Mouse (Mus musculus): Measurements from ENCODE around the gene Hmcn1.

DNA sequence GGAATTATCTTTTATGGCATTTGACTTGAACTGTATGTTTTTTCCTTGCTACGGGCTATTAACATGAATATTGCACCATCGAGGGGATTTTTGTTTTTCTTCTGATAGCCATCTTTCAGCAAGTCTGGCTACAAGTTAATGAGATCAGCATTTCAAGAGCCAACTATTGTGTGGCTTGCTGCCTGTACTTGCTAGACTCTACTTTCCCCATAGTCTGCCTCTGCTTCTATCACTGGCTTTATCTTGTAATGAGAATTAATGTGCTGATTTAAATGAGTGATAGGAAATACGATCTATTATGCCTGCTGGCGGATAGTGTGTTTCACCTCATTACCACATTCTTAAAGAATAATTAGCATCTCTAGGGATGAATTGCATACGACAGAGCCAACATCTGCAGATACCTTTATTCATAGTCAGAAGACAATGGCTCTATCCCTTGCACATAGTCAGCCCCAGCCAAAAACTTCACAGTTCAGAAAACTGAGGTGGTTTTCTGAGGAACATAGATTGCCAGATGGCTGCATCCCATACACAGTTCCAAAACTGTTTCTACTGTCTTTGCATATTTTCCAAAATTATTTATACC is 33.7 kb downstream of the Hmcn1 start:
- TF ChIP-seq CTCF (IDR thresholded peaks at IDR 0.05; ENCODE audit: insufficient read depth, low read depth, low read length) (no peak), POLR2A (IDR thresholded peaks at IDR 0.05; ENCODE audit: insufficient read depth, low read depth, low read length) (no peak)
